Mouse (Mus musculus) c-Kit-positive CD71-positive TER-119-positive erythroid progenitor cells, embryonic 14.5 days (primary cell): ENCODE results near the gene Btrc.

Experiments used
- DNase-seq: peaks from one replicate; pipeline ENCODE4 v3.0.0-alpha.2; 2013; ENCODE audit warnings: low spot score

Btrc gene

GRCm38 (mm10) chr19:45533617-45534016 lies 170.1 kb downstream of the Btrc start:
- no peak for DNase-seq

GRCm38 (mm10) chr19:45535214-45535735 lies 171.7 kb downstream of the Btrc start:
- DNase-seq = no peak

GRCm38 (mm10) chr19:45535929-45536328 lies 172.4 kb downstream of the Btrc start:
- no peak for DNase-seq

- DNase-seq = peak; percentile 55
These were observed 174.0 kb downstream of the Btrc start for GRCm38 (mm10) chr19:45537505-45537904.

GRCm38 (mm10) chr19:45540657-45541408 lies 177.3 kb downstream of the Btrc start:
- DNase-seq = no peak

- DNase-seq = no peak
These were observed 178.0 kb downstream of the Btrc start for GRCm38 (mm10) chr19:45541409-45542041.

GRCm38 (mm10) chr19:45542061-45542460 lies 178.5 kb downstream of the Btrc start:
- no peak for DNase-seq

GRCm38 (mm10) chr19:45544152-45544924 lies 180.8 kb downstream of the Btrc start:
- DNase-seq = no peak

- peak; percentile 69 for DNase-seq
These were observed 181.4 kb downstream of the Btrc start for GRCm38 (mm10) chr19:45544925-45545321.

- peak; percentile 46 for DNase-seq
These were observed 184.7 kb downstream of the Btrc start for GRCm38 (mm10) chr19:45548196-45548595.

GRCm38 (mm10) chr19:45549128-45549915 lies 185.8 kb downstream of the Btrc start:
- no peak for DNase-seq

GRCm38 (mm10) chr19:45549948-45550347 lies 186.4 kb downstream of the Btrc start:
- DNase-seq = no peak

GRCm38 (mm10) chr19:45552187-45552586 lies 188.7 kb downstream of the Btrc start:
- DNase-seq = no peak

- DNase-seq = no peak
These were observed 190.6 kb downstream of the Btrc start for GRCm38 (mm10) chr19:45554136-45554535.

GRCm38 (mm10) chr19:45560153-45560890 lies 196.8 kb downstream of the Btrc start, which contains the start of the genes Poll and Gm17018:
TSS of gene Poll (minus strand) at chr19:45560531.
TSS of gene Gm17018 (plus strand) at chr19:45560615.
- DNase-seq = peak; percentile 72

- no peak for DNase-seq
These were observed 202.6 kb downstream of the Btrc start for GRCm38 (mm10) chr19:45565925-45566715.

- no peak for DNase-seq
These were observed 203.8 kb downstream of the Btrc start for GRCm38 (mm10) chr19:45567367-45567766.

GRCm38 (mm10) chr19:45573033-45573432 lies 209.5 kb downstream of the Btrc start:
- DNase-seq = peak; percentile 40

GRCm38 (mm10) chr19:45573861-45574267 lies 210.3 kb downstream of the Btrc start:
- DNase-seq = peak; percentile 81

- DNase-seq = no peak
These were observed 210.9 kb downstream of the Btrc start for GRCm38 (mm10) chr19:45574339-45574898.
